Mouse (Mus musculus) urinary bladder, adult 18-20 months (tissue): ENCODE measurements around the gene Phc1.
"Not testable (repeated sequence)": the region's sequence is repeated elsewhere in the genome, so short reads cannot be mapped to it uniquely, and the experiment has no call there.

Experiments
- DNase-seq, 2 experiments: peaks; one replicate each; pipeline ENCODE4 v3.0.0; 2022; ENCODE audit warnings: low spot score in 2 of 2, mixed read lengths in 2 of 2

Gene Phc1

DNA sequence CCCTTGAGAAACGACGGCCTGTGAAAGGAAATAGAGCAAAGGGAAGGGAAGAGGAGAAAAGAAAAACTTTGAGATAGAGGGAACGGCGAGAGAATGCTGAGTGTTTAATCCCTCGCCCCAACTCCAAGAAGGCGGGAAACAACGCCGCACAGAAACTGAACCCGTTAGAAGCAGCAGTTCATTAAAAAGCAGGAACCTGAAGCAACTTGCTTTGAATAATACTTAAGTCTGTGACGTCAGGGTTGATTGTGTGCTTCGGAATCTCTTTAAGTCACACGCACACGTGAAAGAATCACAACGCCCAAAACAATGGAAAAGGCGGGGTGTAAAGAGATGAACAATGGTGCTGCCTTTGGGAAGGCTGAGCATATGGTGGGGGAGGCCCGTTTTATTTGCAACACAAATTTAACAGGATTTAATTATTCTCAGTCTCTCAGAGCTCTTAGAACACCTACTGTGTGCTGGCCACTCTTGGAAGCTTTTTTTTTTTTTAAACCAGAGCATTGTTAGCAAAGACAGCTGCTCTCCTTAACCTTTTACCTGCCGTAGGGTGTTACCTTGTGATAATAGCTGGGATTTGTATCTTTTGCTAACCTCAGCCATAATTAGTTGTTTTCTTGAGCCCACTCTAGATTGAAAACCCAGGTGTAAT, at the start of gene Phc1:
TSS of gene Phc1 (minus strand) at position 213 of the 652 bp plus-strand sequence.
- DNase-seq = peak in 1 of 2 experiments; percentile 8

DNA sequence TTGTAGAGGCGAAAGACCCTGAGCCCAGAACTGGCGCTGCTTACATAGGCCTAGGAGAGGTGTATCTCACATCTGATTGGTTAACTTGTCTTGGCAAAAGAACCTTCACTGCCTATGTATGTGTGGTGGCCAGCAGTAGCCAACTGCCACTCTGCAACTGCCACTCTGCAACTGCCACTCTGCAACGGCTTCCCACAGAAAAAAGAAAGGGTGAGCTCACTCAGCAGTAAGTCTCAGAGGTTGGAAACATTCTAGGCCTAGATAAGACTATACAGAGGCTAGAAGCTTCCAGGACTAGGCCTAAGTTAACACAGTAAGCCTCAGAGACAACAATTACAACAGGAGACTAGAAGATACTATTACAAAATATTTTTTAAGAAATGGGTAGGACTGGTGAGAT, 49.6 kb upstream of the Phc1 start:
- DNase-seq = not testable (repeated sequence)

DNA sequence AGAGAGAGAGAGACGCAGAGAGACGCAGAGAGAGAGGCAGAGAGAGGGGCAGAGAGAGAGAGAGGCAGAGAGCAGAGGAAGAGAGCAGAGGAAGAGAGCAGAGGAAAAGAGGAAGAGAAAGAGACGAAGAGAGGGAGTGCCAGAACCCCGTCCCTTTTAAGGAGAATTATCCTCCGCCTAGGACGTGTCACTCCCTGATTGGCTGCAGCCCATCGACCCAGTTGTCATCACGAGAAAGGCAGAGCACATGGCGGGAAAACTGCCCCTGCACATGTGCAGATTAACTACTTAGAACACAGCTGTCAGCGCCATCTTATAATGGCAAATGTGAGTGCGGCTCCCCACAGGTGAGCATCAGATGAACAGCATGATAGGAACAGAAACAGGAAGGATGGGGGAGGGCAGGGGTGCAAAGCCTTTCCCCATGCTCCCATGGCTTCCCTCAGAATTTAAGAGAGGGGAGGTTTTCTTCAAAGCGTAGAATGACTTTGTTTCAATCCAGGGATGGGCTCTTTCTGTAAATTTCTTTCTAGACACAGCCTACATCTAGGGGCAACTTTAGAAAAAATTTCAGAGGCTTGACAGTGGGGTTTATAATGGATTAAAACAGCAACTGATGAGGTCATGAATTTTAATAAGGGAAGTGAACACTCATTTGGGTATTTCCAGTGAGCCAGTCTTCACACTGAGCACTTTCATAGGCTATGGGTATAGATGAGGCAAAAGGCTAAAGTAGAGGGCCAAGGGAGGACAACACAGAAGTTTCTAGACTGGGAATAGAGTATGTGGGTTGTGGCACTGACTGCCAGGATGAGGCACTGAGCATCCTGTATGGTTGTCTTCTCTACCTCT, 47.0 kb upstream of the Phc1 start:
- not testable (repeated sequence) for DNase-seq

DNA sequence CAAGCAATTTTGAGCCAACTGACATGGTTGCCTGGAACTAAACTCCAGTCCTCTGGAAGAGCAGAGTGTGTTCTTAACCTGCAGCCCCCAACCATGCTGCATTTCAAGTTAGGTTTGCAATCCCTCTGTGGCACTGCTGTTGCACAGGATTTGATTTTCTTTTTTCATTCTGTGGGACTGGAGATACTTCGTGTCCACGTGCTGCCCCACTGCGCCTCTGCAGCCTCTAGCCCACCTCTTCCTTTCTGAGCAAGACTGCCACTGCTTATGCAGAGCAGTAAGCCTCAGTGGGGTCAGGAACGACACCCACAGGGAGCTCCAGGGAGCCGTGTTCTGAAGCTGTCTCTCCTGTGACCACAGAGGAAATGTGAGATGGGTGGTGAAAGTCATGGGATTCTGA, 45.4 kb upstream of the Phc1 start:
- no peak for DNase-seq

GRCm38 (mm10) chr6:122384886-122385285, 44.5 kb upstream of the Phc1 start:
- no peak for DNase-seq

- DNase-seq = no peak
Measured at GRCm38 (mm10) chr6:122383211-122383610, 42.9 kb upstream of the Phc1 start.

DNA sequence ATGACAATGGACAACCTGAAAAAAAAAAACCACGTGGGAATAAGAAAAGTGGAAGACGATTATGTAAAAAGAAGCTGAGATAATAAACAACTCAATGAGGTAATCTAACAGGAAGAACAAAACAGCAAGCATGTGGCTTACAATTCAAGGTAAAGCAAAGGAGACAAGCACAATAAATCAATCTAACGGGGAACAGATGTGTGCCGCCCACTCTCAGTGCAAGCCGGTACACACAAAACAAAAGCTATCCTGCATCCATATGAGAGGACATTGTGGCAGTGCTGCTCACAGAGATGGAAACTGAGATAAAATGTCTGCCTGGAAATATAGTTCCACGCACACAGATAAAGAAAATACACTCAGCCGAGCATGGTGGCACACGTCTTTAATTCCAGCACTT, 41.7 kb upstream of the Phc1 start:
- DNase-seq = no peak

- DNase-seq = no peak
Measured at GRCm38 (mm10) chr6:122368245-122368644, 27.9 kb upstream of the Phc1 start.

DNA sequence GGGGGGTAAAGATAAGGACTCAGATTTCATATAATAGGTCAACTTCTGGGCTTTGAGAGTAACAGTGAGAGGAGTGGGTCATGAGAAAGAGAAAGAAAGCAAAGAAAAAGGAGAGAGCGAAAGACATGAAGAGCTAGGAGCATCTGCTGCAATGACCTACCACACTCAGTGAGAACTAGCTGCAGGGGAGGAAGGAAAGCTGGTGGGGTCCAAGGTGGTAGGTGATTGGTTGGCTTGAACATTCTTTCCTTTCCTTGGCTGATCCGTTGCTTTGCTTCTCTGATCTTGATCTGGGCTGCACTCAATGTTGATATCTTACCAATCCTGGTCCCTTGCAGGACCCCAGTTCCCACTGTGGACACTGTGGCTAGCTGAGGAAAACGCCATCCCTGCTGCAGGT, 26.6 kb upstream of the Phc1 start:
- no peak for DNase-seq

GRCm38 (mm10) chr6:122366287-122366686, 25.9 kb upstream of the Phc1 start:
- no peak for DNase-seq

DNA sequence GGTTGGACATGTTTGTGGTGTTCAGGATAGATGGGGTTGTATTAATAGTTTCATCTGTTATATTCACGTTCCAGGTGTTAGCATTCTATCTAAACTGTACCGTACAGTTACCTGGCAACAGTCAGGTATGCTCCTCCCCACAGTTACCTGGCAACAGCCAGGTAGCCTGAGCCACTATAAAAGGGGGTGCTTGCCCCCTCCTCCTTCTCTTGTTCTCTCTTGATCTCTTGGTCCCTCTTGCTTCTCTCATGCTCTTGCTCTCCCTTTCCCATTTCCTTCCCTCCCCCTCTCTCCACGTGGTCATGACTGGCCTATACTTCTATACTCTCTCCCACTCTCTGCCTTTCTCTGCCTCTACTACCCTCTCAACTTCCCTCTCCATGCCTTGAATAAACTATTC, 25.3 kb upstream of the Phc1 start:
- DNase-seq = no peak

DNA sequence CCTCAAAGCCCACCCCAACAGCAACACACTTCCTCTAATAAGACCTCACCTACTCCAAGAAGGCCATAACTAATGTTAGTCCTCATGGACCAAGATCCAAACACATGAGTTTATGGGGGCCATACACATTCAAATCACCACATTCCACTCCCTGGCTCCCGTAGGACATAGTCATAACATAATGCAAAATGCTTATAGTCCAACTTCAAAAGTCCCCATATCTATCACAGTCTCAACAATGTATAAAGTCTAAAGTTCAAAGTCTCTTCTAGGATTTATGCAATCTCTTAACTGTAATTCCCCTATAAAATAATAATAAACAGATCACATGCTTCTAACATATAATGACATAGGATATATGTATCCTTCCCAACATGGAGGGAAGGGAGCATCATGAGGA, 16.7 kb upstream of the Phc1 start:
- DNase-seq = no peak

- no peak for DNase-seq
Measured at GRCm38 (mm10) chr6:122355909-122356308, 15.5 kb upstream of the Phc1 start.

GRCm38 (mm10) chr6:122347326-122347725, 7.0 kb upstream of the Phc1 start:
- DNase-seq = not testable (repeated sequence)

GRCm38 (mm10) chr6:122346399-122346798, 6.0 kb upstream of the Phc1 start:
- no peak for DNase-seq

GRCm38 (mm10) chr6:122345731-122346130, 5.4 kb upstream of the Phc1 start:
- DNase-seq = no peak

GRCm38 (mm10) chr6:122344386-122345116, 4.2 kb upstream of the Phc1 start:
- DNase-seq = no peak

- no peak for DNase-seq
Measured at GRCm38 (mm10) chr6:122343719-122344118, 3.4 kb upstream of the Phc1 start.

- no peak for DNase-seq
Measured at GRCm38 (mm10) chr6:122342125-122342524, 1.8 kb upstream of the Phc1 start.

DNA sequence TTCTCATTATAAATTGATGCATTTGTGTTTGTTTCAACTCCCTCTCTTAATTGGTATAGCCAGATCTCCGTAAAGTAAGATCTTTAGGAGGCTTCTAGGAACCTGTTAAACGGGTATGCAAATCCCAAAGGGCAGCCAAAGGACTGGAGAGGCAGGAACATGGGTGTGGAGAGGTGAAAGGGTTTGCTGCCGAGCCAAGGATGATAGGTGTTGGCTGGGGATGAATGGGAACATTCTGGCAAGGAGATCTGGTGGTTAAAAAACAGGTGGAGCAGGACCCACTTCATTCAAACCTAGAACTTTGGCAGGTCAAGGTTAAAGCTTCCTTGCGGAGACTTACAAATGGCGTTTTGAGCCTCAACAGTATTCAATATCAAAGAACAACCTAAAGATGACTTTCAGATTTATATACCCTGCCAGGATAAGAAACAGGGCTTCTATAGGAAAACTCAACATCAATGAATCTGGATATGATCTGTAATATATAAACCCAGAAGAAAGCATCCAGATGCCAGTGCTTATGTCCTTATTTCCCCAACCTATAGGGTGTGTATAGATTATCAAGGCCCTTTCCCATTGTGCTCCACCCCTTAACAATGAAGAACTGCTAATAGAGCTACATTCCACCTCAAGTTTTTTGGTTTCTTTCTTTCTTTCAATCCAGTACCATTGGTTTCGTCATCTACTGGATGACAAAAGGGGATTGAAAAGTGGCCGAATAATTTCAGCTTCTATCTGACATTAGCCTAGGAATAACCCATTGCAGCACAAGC, 863 bp upstream of the Phc1 start:
- DNase-seq = peak in 1 of 2 experiments; percentile 16

DNA sequence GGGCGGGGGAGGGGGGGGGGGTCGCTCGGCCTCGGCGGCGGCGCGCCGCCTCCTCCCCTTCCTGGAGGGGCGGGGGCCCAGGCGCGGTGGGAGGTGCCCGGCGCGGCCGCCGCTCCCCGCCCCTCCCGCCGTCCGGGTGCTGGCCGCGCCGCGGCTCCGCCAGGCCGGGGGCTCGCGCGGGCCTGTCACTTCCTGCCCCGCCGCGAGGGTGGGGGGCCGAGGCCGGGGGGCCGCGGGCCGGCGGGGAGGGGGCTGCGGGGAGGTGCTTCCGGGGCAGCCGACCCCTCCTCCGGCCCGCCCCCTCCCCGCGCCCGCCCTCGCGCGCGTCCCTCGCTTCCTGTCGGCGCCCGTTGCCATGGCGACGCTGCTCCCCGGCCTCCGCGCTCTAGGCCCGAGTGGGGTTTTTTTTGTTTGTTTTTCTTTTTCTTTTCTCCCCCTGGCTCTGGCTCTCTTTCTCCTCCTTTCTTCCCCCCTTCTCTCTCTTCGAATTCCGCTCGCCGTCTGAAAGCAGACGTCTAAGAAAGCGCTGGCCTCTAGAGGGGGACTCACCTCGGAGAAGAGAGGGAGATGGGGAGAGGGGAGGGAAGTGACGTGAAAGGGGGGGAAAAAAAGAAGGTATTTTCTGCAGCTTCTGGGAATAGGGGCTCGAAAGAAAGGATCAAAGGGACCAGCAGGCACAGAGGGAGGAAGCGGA, 566 bp downstream of the Phc1 start:
- peak; percentile 68 to 75 for DNase-seq
